Mouse (Mus musculus): ENCODE results near the gene Plcb1. TPM values are rescaled to one million over a fixed set of nuclear protein-coding genes. Genes with fewer than 3 reads are reported as not detected.

Plcb1 gene
- polyA plus RNA-seq, 1 experiment: 6.4 TPM

DNA sequence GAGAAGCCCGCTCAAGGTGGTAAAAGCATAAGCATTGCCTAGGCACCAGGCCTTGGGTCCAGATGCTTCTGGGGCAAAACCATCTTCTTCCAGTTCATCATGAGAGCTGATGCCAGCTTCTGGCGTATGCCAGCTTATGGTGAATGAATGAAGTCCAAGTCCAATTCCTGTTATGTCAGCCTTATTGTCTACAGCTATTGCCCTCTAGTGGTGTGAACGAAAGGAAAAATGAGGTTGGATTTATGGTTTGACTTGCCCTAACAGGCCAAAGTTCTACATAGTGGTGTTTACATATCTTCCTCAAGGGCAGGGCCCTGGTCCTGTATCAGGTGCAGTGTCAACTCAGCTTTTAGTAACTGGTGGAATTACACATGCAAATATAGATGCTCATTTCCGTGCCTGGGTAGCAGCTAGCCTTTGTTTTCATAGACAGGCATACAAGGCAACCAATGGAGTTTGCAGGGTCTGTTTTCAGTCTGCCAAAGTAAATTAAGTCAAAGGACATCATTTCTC lies 138.3 kb downstream of the Plcb1 start:
- no peak overlapping the region for H3K27ac ChIP-seq (ENCODE audit: insufficient read depth, low read length)
- TF ChIP-seq POLR2A (IDR thresholded peaks at IDR 0.05; ENCODE audit: low read depth, low read length): no peak
- no peak for TF ChIP-seq CTCF (IDR thresholded peaks at IDR 0.05; ENCODE audit: borderline replicate concordance, insufficient read depth, low read length)

DNA sequence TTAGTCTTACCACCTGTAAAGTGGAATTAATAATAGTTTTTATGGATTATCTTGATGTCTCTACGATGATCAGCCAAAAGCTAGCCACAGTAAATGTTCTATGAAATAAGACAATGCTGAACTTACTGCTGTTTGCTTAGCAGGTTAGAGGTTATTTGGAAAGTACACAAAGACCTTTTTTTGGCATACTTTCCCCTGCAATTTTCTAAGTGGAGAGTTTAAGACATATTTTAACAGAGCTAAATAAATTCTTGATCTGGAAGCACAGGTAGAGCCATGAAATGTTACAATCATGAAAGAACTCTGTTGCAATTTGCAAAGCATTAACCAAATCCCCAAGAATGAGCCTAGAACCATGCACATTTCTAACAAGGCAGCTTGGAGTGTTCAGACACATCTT lies 140.4 kb downstream of the Plcb1 start:
- no peak for TF ChIP-seq CTCF (IDR thresholded peaks at IDR 0.05; ENCODE audit: borderline replicate concordance, insufficient read depth, low read length)
- no peak for TF ChIP-seq POLR2A (IDR thresholded peaks at IDR 0.05; ENCODE audit: low read depth, low read length)
- H3K4me3 ChIP-seq (ENCODE audit: insufficient read depth, low read length): no peak overlapping the region
- no peak overlapping the region for H3K27ac ChIP-seq (ENCODE audit: insufficient read depth, low read length)
- H3K4me1 ChIP-seq (ENCODE audit: control insufficient read depth, insufficient read depth, low read length): no peaks in the 10 kb centered on the region

More for the DNA sequence above, 138.3 kb downstream of the Plcb1 start:
- Histone ChIP-seq H3K4me3 (ENCODE audit: insufficient read depth, low read length) (no peak overlapping the region), H3K4me1 (ENCODE audit: control insufficient read depth, insufficient read depth, low read length) (no peaks in the 10 kb centered on the region)

DNA sequence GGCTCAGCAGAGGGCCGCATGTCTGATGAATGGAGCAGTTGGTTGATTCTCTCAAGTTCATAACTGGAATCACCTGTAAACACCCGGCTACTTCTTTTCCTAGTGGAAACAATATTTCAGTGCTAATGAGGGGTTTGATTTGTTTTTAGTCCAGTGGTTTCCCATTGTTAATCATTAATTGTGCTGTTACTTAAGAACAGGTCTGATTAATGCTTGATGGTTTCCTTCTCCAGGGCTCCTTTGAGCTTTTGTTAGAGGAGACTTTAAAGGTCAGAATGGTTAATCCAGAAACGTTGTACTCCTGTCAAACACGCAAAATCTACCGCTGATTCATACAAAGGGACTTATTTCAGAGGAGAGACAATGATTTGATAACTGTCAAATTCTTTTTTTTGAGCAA lies 141.2 kb downstream of the Plcb1 start:
- Histone ChIP-seq H3K27ac (ENCODE audit: insufficient read depth, low read length) (no peak overlapping the region), H3K4me3 (ENCODE audit: insufficient read depth, low read length) (no peak overlapping the region), H3K4me1 (ENCODE audit: control insufficient read depth, insufficient read depth, low read length) (no peaks in the 10 kb centered on the region)
- TF ChIP-seq POLR2A (IDR thresholded peaks at IDR 0.05; ENCODE audit: low read depth, low read length) (no peak), CTCF (IDR thresholded peaks at IDR 0.05; ENCODE audit: borderline replicate concordance, insufficient read depth, low read length) (no peak)

DNA sequence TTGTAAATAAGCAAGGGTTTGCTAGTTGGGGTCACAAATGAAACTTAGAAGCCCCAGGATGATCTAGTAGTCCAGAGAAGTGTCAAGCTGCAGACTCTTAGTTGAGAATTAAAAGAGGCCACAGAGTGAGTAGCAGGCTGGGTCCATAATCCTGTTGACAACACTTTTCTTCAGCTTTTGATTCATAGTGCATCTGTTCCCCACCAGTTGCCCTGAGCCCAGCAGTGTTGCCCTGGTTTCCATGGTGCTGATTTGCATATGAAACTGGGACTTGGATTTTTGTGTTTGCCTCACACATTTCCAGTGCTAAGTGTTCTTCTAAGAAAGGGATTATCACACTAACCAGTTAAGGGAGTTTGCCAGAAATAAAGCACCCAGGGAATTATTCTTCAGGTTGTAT lies 143.6 kb downstream of the Plcb1 start:
- H3K4me1 ChIP-seq (ENCODE audit: control insufficient read depth, insufficient read depth, low read length): no peaks in the 10 kb centered on the region
- TF ChIP-seq CTCF (IDR thresholded peaks at IDR 0.05; ENCODE audit: borderline replicate concordance, insufficient read depth, low read length) (no peak), POLR2A (IDR thresholded peaks at IDR 0.05; ENCODE audit: low read depth, low read length) (no peak)
- H3K4me3 ChIP-seq (ENCODE audit: insufficient read depth, low read length): no peak overlapping the region
- no peak overlapping the region for H3K27ac ChIP-seq (ENCODE audit: insufficient read depth, low read length)

DNA sequence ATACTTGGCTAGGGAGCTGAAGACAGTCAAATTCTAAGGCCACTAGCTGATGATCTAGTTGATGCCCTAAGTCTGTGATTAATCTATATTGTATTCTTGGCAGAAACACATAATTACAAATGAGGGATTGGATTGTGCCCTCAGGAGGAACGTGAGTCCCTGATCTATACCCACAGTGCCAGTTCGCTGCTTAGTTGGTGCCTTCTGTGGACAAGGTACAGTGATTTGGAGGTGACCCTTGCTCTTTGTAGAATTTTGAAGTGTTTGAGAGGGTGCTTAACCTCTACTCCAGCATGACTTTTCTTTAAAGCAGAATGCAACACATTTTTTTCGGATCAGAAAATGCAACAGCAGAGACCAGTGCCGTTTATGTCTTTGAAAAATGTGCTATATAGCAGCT lies 145.1 kb downstream of the Plcb1 start:
- no peak overlapping the region for H3K27ac ChIP-seq (ENCODE audit: insufficient read depth, low read length)
- TF ChIP-seq CTCF (IDR thresholded peaks at IDR 0.05; ENCODE audit: borderline replicate concordance, insufficient read depth, low read length) (no peak), POLR2A (IDR thresholded peaks at IDR 0.05; ENCODE audit: low read depth, low read length) (no peak)
- no peak overlapping the region for H3K4me3 ChIP-seq (ENCODE audit: insufficient read depth, low read length)
- H3K4me1 ChIP-seq (ENCODE audit: control insufficient read depth, insufficient read depth, low read length): no peaks in the 10 kb centered on the region

DNA sequence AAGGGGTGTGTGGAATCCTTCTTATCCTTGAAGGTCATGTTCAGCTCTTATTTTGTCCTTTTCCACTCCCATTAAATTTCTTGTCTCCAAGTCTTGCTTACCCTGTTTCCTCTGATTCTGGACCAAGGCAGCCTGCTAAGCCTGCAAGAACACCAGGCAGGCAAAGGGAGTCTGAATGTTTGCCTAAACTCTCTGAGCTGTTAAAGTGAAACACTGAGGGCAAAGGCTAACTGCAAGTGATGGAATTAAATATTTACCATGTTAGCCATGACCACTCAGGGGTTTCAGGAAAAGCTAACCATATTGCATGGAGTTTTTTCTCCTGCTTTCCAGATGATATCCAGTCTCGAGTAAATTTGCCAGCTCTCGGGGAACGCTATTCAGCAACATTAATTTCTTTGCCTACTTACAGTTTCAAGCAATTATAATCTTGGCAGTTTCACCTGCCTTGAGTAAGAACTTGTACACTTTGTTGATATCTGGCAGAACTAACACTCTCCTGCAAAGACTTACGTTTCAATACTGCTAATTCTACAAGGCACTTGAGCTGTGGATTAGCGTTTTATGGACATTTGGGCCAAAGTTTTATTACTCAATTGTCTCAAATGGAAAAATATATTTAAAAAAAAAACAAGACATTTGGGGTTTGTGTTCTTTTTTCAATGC lies 146.0 kb downstream of the Plcb1 start:
- H3K4me3 ChIP-seq (ENCODE audit: insufficient read depth, low read length): no peak overlapping the region
- no peaks in the 10 kb centered on the region for H3K4me1 ChIP-seq (ENCODE audit: control insufficient read depth, insufficient read depth, low read length)
- TF ChIP-seq CTCF (IDR thresholded peaks at IDR 0.05; ENCODE audit: borderline replicate concordance, insufficient read depth, low read length) (no peak), POLR2A (IDR thresholded peaks at IDR 0.05; ENCODE audit: low read depth, low read length) (no peak)
- H3K27ac ChIP-seq (ENCODE audit: insufficient read depth, low read length): no peak overlapping the region

DNA sequence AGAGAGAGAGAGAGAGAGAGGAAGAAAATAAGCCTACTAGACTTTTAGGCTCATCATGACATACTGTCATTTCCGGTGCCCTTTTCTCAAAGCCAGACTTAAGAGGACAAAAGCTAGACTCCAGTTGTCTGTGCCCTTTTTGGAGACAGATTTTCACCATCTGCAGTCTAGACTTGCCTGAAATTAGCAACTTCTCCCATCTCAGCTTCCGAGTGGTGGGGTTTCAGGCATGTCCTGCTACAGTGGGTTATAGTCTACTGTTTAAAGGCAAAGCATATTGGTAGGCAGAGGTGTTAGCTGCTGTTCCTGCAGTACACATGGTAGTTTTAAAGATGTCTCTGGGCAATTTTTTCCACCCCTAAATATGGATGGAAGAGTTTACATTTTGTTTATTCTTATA lies 149.6 kb downstream of the Plcb1 start:
- TF ChIP-seq POLR2A (IDR thresholded peaks at IDR 0.05; ENCODE audit: low read depth, low read length) (no peak), CTCF (IDR thresholded peaks at IDR 0.05; ENCODE audit: borderline replicate concordance, insufficient read depth, low read length) (no peak)
- Histone ChIP-seq H3K4me1 (ENCODE audit: control insufficient read depth, insufficient read depth, low read length) (no peaks in the 10 kb centered on the region), H3K27ac (ENCODE audit: insufficient read depth, low read length) (no peak overlapping the region), H3K4me3 (ENCODE audit: insufficient read depth, low read length) (no peak overlapping the region)

DNA sequence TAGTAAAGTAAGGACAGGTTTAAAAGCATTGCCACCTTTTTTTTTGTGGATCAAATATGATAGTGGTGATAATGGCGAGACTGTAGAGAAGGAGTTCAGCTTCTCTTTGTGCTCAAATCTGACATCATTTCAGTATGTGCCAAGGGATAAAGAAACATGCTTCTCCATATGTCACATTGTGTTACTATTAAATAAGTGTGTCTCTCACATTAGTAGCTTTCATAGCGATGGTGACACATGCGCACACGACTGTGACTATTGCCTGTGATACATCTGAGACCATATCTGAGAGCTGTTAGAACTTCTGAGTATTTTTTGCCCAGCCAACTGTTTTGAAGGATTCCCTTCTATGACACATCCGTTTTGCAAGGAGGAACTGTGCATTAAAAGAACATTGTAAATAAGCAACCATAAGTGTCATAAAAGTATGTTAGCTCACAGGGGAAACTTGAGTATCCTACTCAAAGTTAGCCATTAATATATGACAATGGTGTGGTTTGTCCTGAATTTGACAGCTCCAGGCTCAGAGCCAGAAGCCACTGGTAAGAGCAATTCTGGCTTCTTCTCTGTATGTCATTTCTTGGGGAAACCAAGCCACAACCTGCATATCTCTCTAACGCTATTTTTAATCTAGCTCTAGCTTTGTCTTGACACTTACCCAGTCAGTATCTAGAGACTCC lies 150.2 kb downstream of the Plcb1 start:
- no peaks in the 10 kb centered on the region for H3K4me1 ChIP-seq (ENCODE audit: control insufficient read depth, insufficient read depth, low read length)

DNA sequence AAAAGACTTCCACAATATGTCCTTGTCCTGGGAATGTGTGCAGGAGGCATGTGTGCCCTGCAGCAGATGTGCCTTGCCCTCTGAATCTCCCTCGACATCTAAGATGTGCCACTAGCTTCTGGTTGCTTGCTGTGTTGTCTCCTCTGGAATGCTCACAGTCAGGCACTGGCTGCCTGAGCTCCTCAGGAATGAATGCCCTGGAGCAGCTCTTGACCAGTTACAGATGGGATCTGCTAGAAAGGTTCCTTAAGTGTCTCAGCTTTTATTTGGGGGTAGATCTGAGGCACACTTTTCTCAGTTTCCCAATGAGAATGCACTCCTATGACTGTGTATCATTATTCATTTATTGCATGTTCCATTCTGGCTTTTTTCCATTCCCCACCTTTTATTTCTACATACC lies 151.8 kb downstream of the Plcb1 start:
- Histone ChIP-seq H3K27ac (ENCODE audit: insufficient read depth, low read length) (no peak overlapping the region), H3K4me3 (ENCODE audit: insufficient read depth, low read length) (no peak overlapping the region), H3K4me1 (ENCODE audit: control insufficient read depth, insufficient read depth, low read length) (no peaks in the 10 kb centered on the region)
- TF ChIP-seq CTCF (IDR thresholded peaks at IDR 0.05; ENCODE audit: borderline replicate concordance, insufficient read depth, low read length) (no peak), POLR2A (IDR thresholded peaks at IDR 0.05; ENCODE audit: low read depth, low read length) (no peak)

More for the DNA sequence above, 150.2 kb downstream of the Plcb1 start:
- Histone ChIP-seq H3K4me3 (ENCODE audit: insufficient read depth, low read length) (no peak overlapping the region), H3K27ac (ENCODE audit: insufficient read depth, low read length) (no peak overlapping the region)
- TF ChIP-seq CTCF (IDR thresholded peaks at IDR 0.05; ENCODE audit: borderline replicate concordance, insufficient read depth, low read length) (no peak), POLR2A (IDR thresholded peaks at IDR 0.05; ENCODE audit: low read depth, low read length) (no peak)

DNA sequence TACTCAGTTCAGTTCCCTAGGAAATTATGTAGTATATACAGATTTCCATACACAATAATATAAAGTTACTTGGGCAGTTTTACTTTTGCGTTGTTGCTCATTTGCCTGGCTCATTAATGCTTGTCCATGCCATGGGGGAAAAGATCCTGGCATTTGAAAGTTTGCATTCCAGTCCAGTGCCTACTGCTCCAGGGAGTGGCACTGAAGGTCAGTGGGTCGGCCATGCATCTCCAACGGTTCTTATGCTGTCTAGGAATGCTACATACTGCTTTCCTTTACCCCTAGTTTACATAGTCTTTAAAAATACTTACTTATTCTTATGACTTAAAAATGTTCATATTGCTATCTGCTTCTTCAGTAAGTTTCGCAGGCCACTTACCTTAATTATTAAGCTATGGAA lies 156.2 kb downstream of the Plcb1 start:
- H3K27ac ChIP-seq (ENCODE audit: insufficient read depth, low read length): no peak overlapping the region
- H3K4me1 ChIP-seq (ENCODE audit: control insufficient read depth, insufficient read depth, low read length): no peaks in the 10 kb centered on the region
- TF ChIP-seq CTCF (IDR thresholded peaks at IDR 0.05; ENCODE audit: borderline replicate concordance, insufficient read depth, low read length): no peak
- TF ChIP-seq POLR2A (IDR thresholded peaks at IDR 0.05; ENCODE audit: low read depth, low read length): no peak
- no peak overlapping the region for H3K4me3 ChIP-seq (ENCODE audit: insufficient read depth, low read length)
